Mouse (Mus musculus) heart, embryonic 14.5 days (tissue): ENCODE data around the gene Etnk1. TPM values are rescaled to one million over a fixed set of nuclear protein-coding genes. Genes with fewer than 3 reads are reported as not detected.

Experiments used
- ATAC-seq: fragments of 200-750 bp; cut with Nextera tagmentation; 2 replicates; pipeline ENCODE4 v1.8.0; 2017; ENCODE audit warnings: low read depth, moderate TSS enrichment; ENCODE audit not compliant: insufficient number of reproducible peaks, insufficient read depth, low FRiP score
- H3K27ac ChIP-seq, 2 experiments: fragments of 200-500 bp in 1 of 2; fragments of 300-500 bp in 1 of 2; sonication (generic) in 1 of 2; replicated peaks in 1 of 2; 2 replicates each; pipeline ENCODE4 v1.5.1; 2012 to 2014; ENCODE audit warnings: low read depth in 2 of 2, low read length in 2 of 2, control low read depth in 1 of 2, mild to moderate bottlenecking in 1 of 2, mixed read lengths in 1 of 2; ENCODE audit not compliant: control insufficient read depth in 1 of 2, insufficient read depth in 1 of 2
- H3K27me3 ChIP-seq: fragments of 300-500 bp; sonication (generic); 2 replicates; pipeline ENCODE4 v1.6.1; 2014; ENCODE audit warnings: mild to moderate bottlenecking, low read length, control low read depth; ENCODE audit not compliant: control insufficient read depth, insufficient read depth
- H3K36me3 ChIP-seq: fragments of 300-500 bp; sonication (generic); 2 replicates; pipeline ENCODE4 v1.6.1; 2014; ENCODE audit warnings: mild to moderate bottlenecking, control low read depth, low read length, mixed read lengths; ENCODE audit not compliant: control insufficient read depth, insufficient read depth
- H3K4me1 ChIP-seq, 2 experiments: fragments of 200-500 bp in 1 of 2; fragments of 300-500 bp in 1 of 2; sonication (generic) in 1 of 2; 2 replicates each; pipeline ENCODE4 v1.6.1; 2012 to 2014; ENCODE audit warnings: low read length in 2 of 2, control low read depth in 1 of 2, mixed read lengths in 1 of 2; ENCODE audit not compliant: control insufficient read depth in 2 of 2, insufficient read depth in 2 of 2
- H3K4me2 ChIP-seq: fragments of 300-500 bp; sonication (generic); 2 replicates; pipeline ENCODE4 v1.6.1; 2014; ENCODE audit warnings: mild to moderate bottlenecking, low read length
- H3K4me3 ChIP-seq, 2 experiments: fragments of 200-500 bp in 1 of 2; fragments of 300-500 bp in 1 of 2; sonication (generic) in 1 of 2; 2 replicates each; pipeline ENCODE4 v1.5.1; 2012 to 2014; ENCODE audit warnings: low read length in 2 of 2, mild to moderate bottlenecking in 2 of 2, control low read depth in 1 of 2, low read depth in 1 of 2, moderate library complexity in 1 of 2; ENCODE audit not compliant: control insufficient read depth in 1 of 2, insufficient read depth in 1 of 2
- H3K9ac ChIP-seq: fragments of 300-500 bp; sonication (generic); 2 replicates; pipeline ENCODE4 v1.6.1; 2014; ENCODE audit warnings: mild to moderate bottlenecking, low read length
- H3K9me3 ChIP-seq: fragments of 300-500 bp; sonication (generic); 2 replicates; pipeline ENCODE4 v1.6.1; 2016; ENCODE audit warnings: low read length, control low read depth; ENCODE audit not compliant: control insufficient read depth
- WGBS: fragments of 180-500 bp; shearing (Covaris S2); extraction: QIAGEN DNeasy Blood & Tissue Kit; methylation state at CpG from one replicate; pipeline ENCODE4 v1.1.7; 2014; 5-methylcytosine and 5-hydroxymethylcytosine counted together
- polyA plus RNA-seq: library from polyadenylated mRNA; unstranded; fragments of >200 nt; fragmentation: Nextera tagmentation; extraction: Ambion mirVana; gene quantifications from 2 replicates; pipeline ENCODE4 v1.2.1, GENCODE M21; 2014

Etnk1 gene
- polyA plus RNA-seq, 1 experiment from 2014 or later, result 18.9 TPM

DNA sequence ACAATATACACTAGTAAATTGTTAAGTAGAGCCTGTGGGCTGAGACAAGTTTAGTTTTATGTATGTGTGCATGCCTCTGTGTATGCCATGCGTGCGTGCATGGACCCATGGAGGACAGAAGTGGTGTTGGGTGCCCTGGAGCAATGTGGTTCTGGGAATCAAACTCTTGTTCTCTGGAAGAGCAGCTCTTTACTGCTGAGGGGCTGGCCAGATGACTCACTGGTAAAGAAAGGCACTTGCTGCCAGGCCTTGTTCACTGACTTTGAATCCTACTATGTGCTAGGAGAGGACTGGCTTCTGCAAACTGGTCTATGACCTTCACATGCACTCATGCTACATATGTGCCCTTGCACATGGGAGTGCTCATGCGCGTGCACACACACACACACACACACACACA is 7.2 kb downstream of the Etnk1 start:
- H3K27me3 ChIP-seq, result no peaks in the 10 kb centered on the region
- no peaks in the 10 kb centered on the region for H3K9me3 ChIP-seq
- WGBS, result 95% methylated on average over 4 of the region's 4 CpGs
- H3K27ac ChIP-seq, result no peak overlapping the region
- no peak overlapping the region for H3K4me3 ChIP-seq
- ATAC-seq, result no peak
- no peak overlapping the region for H3K4me2 ChIP-seq
- peaks cover 19% of the 10 kb centered on the region; the same call in 1 of the 2 replicates for H3K36me3 ChIP-seq
- peaks cover 0 to 12% of the 10 kb centered on the region in 2 experiments; a peak in 2 of 4 replicates for H3K4me1 ChIP-seq
- H3K9ac ChIP-seq, result no peak overlapping the region

DNA sequence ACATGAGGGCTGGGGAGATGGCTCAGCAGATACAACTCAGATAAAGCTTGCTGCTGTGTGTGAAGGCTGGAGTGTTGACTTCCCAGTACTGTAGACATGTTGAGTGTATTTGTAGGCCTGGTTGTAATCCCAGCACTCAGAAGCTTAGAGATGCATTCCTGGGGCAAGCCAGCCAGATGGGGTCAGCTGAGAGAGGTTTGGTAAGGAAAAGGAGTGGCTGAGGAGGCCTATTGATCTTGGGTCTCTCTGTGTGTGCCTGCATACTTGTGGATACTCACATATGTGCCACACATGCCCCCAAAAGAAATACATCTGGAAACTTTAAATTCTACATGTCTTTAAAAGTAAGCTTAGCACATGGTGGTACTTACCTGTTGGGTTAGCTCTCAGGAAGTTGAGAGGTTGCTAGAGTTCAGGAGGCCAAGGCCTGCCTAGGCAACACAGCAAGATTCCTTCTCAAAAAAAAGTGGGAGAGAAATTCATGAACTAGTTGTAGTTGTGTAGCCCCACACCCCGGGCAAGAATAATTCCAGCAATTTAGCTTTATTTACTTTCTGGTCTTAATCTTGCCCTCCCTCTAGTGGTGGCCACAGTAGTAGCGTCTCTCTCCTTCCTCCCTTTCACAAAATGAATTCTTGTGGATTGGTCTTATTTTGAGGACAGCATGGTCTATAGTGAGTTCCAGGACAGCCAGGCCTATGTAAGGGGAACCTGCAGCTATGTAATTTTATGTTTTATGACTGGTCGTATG is 8.1 kb downstream of the Etnk1 start:
- H3K9me3 ChIP-seq, result no peaks in the 10 kb centered on the region
- H3K27me3 ChIP-seq, result no peaks in the 10 kb centered on the region
- WGBS, result 33% methylated on average over 3 of the region's 3 CpGs
- peaks cover 20% of the 10 kb centered on the region; the same call in 1 of the 2 replicates for H3K36me3 ChIP-seq
- no peak overlapping the region for H3K27ac ChIP-seq
- no peak for ATAC-seq
- H3K4me2 ChIP-seq, result no peak overlapping the region
- peaks cover 0 to 10% of the 10 kb centered on the region in 2 experiments; a peak in 2 of 4 replicates for H3K4me1 ChIP-seq
- H3K4me3 ChIP-seq, result no peak overlapping the region
- no peak overlapping the region for H3K9ac ChIP-seq

GRCm38 (mm10) chr6:143176076-143176475 is 9.1 kb downstream of the Etnk1 start:
- ATAC-seq, result no peak
- H3K4me2 ChIP-seq, result no peak overlapping the region
- peaks cover 0 to 10% of the 10 kb centered on the region in 2 experiments; a peak in 2 of 4 replicates for H3K4me1 ChIP-seq
- H3K27ac ChIP-seq, result no peak overlapping the region
- H3K9me3 ChIP-seq, result no peaks in the 10 kb centered on the region
- H3K9ac ChIP-seq, result no peak overlapping the region
- no peaks in the 10 kb centered on the region for H3K27me3 ChIP-seq
- peaks cover 22% of the 10 kb centered on the region for H3K36me3 ChIP-seq
- H3K4me3 ChIP-seq, result no peak overlapping the region
- WGBS, result 94% methylated on average over 9 of the region's 9 CpGs

DNA sequence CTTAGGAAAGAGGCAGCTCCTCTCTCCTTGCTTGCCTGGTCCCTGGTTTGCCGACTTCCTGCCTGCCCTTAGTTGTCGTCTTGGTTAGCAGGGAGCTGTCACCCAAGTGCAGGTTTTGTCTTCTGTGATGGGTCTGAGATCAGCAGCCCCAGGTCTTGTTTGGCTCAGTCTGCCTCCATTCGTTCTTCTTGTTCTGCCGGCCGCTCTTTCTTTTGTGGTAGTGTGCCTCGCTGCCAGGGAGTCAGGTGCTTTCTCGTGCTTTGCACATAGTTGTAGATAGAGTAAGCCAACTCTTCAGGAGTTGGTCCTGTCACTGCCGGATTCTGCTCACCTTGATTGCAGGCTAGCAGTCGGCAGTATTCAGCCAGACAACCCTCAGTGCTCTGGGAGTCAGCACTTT is 9.6 kb downstream of the Etnk1 start:
- WGBS, result 75% methylated on average over 9 of the region's 9 CpGs
- ATAC-seq, result no peak

DNA sequence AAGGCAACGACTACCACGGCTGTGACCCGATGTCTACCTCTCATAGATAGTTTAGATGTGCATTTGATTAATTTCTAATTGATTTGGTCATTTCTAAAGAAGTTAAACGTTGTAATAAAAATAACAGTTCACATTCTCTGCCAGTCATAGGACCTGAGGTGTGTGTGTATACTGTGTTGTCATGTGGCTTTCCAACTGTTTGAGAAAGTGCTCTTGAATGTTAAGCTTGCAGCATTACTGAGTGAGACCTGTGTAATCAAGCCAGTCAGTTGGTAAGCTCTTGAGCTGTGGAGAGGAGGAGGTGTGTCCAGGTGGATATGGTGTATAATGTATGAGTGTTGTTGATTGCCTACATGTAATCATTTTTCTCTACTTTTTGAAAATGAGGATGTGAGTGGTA is 12.2 kb downstream of the Etnk1 start:
- WGBS, result 74% methylated on average over 4 of the region's 4 CpGs
- ATAC-seq, result no peak

More for the DNA sequence above, 9.6 kb downstream of the Etnk1 start:
- Histone ChIP-seq H3K27ac (no peak overlapping the region), H3K36me3 (peaks cover 24% of the 10 kb centered on the region), H3K4me3 (no peak overlapping the region), H3K9me3 (no peaks in the 10 kb centered on the region), H3K9ac (no peak overlapping the region), H3K27me3 (no peaks in the 10 kb centered on the region), H3K4me2 (no peak overlapping the region), H3K4me1 (peaks cover 0 to 10% of the 10 kb centered on the region in 2 experiments; a peak in 2 of 4 replicates)

DNA sequence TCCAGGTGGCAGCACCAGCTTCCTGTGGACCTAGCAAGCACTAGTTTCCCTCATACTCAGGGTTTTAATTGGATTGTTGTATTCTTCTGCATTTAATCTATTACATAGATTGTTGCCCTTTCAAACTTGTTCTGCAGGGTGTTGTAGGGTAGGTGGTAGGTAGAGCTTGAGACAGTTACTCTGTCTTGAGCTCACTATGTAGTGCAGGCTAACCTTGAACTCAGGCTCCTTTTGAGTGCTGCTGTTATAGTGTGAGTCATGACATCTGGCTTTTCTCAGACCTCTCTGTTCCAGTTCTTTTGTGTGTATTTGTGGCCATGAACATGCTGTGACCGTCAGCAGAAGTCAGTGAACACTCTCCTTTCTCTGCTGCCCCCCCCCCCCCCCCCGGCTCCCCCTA is 12.7 kb downstream of the Etnk1 start:
- no peak for ATAC-seq
- 53% methylated on average over 2 of the region's 2 CpGs for WGBS
- no peak overlapping the region for H3K27ac ChIP-seq

More for the DNA sequence above, 12.2 kb downstream of the Etnk1 start:
- no peak overlapping the region for H3K4me3 ChIP-seq
- H3K9ac ChIP-seq, result no peak overlapping the region
- no peak overlapping the region for H3K4me2 ChIP-seq
- H3K9me3 ChIP-seq, result no peaks in the 10 kb centered on the region
- peaks cover 0 to 10% of the 10 kb centered on the region in 2 experiments; a peak in 2 of 4 replicates for H3K4me1 ChIP-seq
- H3K27me3 ChIP-seq, result no peaks in the 10 kb centered on the region
- peaks cover 37% of the 10 kb centered on the region for H3K36me3 ChIP-seq
- no peak overlapping the region for H3K27ac ChIP-seq

DNA sequence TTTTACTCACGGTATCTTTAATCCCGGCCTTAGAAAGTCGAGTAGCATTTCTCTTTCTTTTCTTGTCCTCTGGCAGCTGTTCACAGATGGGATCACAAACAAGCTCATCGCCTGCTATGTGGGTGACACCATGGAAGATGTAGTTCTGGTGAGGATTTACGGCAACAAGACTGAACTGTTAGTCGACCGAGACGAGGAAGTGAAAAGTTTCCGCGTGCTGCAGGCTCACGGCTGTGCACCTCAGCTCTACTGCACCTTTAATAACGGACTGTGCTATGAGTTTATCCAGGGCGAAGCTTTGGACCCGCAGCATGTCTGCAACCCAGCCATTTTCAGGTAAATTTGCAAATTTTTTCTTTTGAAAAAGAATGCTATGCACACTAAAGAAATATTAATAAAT is 13.5 kb downstream of the Etnk1 start:
- peaks cover 0 to 4% of the 10 kb centered on the region in 2 experiments; a peak in 1 of 4 replicates for H3K4me1 ChIP-seq
- H3K9ac ChIP-seq, result no peak overlapping the region
- ATAC-seq, result no peak
- no peak overlapping the region for H3K27ac ChIP-seq
- no peaks in the 10 kb centered on the region for H3K27me3 ChIP-seq
- no peaks in the 10 kb centered on the region for H3K9me3 ChIP-seq
- H3K36me3 ChIP-seq, result peaks cover 42% of the 10 kb centered on the region
- no peak overlapping the region for H3K4me3 ChIP-seq
- no peak overlapping the region for H3K4me2 ChIP-seq
- WGBS, result 88% methylated on average over 14 of the region's 14 CpGs

More for the DNA sequence above, 12.7 kb downstream of the Etnk1 start:
- H3K9ac ChIP-seq, result no peak overlapping the region
- peaks cover 0 to 9% of the 10 kb centered on the region in 2 experiments; a peak in 2 of 4 replicates for H3K4me1 ChIP-seq
- H3K27me3 ChIP-seq, result no peaks in the 10 kb centered on the region
- peaks cover 37% of the 10 kb centered on the region for H3K36me3 ChIP-seq
- no peak overlapping the region for H3K4me2 ChIP-seq
- H3K9me3 ChIP-seq, result no peaks in the 10 kb centered on the region
- no peak overlapping the region for H3K4me3 ChIP-seq
